Mouse (Mus musculus): ENCODE data around the gene Cpne6.

Cpne6 gene

DNA sequence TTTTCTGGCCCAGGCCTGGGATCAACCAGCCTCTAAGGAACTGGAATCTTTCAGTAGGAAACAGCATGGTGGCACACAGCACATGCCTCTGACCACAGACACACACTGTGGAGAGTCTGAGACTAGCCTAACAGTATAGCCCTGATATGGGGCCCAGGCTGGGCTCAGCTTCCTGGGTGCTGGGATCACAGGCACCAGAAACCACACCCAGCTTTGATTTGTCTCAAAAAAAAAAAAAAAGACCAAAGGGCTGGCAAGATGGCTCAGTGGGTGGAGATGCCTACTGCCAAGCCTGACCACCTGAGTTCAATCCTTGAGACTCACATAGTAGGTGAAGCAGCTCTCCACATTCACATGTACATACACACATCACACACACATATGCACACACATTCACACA, 44.4 kb downstream of the Cpne6 start:
- no peak for DNase-seq (ENCODE audit: low spot score in 2 of 2)

DNA sequence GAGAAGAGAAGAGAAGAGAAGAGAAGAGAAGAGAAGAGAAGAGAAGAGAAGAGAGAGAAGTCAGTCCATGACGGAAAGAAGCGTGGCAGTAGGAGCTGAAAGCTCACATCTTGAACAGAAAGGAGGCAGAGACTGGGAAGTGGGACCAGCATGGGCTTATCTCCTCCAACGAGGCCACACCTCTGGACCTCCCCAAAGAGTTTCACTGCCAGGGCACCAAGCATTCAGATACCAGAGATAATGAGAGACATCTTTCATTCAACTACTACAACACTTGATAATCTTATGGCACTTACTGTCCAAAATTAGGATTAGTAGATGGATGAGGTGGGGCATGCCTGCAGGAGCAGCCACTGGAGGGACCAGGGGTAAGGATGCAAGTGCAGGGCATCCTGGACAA, 45.5 kb downstream of the Cpne6 start:
- DNase-seq (ENCODE audit: low spot score in 2 of 2), result no peak

GRCm38 (mm10) chr14:55557003-55557402, 46.8 kb downstream of the Cpne6 start:
- peak; percentile 74 to 78 for DNase-seq (ENCODE audit: low spot score in 2 of 2)

GRCm38 (mm10) chr14:55557587-55557986, 47.3 kb downstream of the Cpne6 start:
- no peak for DNase-seq (ENCODE audit: low spot score in 2 of 2)

DNA sequence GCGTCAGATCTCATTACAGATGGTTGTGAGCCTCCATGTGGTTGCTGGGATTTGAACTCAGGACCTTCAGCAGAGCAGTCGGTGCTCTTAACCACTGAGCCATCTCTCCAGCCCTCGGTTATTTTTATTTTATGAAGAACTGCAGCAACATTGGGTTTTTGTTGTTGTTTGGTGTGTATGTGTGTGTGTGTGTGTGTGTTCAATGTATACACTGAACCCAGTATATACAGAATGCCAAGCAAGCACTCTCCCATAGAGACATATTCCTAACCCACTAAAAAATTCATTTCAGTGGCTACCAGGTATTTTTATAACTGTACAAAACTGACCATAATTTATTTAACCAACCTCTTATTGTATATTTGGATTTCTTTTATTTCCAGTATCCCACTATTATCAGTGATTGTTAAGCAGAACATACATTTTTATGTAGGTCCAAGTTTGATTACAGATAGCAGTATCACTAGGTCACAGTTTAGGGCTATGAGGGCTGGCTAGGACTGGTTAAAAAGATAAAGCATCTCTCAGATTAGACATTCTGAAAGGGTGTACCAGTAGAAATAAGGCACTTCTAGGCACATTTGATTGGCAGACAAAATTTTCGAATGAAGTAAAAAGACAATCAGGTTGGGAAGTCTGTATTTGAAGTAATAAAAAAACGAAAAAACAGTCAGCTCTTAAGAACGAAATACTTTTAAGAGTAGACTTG, 48.6 kb downstream of the Cpne6 start:
- no peak for DNase-seq (ENCODE audit: low spot score in 2 of 2)

DNA sequence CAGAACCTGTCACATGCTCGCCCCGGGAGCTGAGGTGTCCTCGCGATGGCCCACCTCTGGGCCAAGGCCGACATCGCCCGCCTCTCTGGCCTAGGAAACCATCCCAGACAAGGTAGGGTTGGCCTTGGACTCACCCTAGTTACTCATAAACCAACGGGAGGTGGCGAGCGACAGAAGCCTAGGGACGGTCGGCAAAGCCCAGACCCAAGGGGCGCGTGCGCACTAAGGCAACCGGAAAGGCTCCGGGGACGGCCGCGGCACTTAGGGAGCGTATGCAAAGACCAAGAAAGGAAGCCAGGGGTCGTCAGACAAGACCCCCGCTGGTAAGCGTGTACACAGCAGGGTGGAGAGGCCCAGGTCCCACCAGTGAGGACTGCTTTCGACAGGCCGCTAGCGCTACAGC, 49.6 kb downstream of the Cpne6 start, which contains the start of gene Dcaf11:
Gene Dcaf11, plus strand, starts transcription at position 208 of the 403 bp plus-strand sequence.
- peak; percentile 87 to 89 for DNase-seq (ENCODE audit: low spot score in 2 of 2)

DNA sequence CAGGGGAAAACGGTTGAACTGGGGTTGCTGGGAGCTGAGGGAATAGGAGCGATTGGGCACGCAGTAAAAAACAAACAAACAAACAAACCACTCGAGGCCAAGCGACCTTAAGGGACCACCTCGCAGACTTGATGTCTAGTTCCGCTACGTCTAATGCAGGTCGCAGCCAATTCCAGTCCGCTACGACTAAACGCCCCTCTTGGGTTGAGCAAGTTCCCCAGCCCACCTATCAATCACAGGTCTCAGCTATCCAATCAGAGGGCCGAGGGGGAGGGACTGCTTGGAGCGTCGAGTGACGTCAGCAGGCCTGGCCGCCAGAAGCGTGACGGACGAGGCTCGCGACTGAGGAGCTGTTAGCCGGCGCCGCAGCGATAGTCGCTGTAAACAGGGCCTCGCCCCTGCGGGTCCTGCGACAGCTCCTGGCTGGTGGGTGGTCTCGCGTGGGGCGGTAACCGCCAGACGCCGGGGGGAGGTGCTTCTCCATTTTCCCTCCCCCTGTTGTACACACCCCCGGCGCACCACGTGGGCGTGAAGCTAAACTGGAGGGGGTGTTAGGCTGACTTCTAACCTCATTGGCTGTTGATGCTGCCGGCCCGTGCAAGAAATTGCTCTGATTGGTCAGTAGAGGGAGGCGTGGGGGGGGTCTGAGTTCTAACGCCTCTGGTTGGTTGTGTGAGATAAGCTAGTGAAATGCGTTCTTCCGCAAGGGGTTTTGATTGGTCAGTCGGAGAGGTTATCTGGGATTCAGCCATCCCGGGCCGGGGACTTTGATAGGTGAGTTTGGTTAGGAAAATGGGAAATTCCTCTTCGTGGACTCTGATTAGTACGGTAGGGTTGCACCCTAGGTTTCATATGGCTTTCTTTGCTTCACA, 50.2 kb downstream of the Cpne6 start, which contains the start of gene A730061H03Rik:
Gene A730061H03Rik, minus strand, starts transcription at position 205 of the 872 bp plus-strand sequence.
- peak; percentile 98 to 99 for DNase-seq (ENCODE audit: low spot score in 2 of 2)

- no peak for DNase-seq (ENCODE audit: low spot score in 2 of 2)
Observed at GRCm38 (mm10) chr14:55561860-55562259, 51.6 kb downstream of the Cpne6 start.

DNA sequence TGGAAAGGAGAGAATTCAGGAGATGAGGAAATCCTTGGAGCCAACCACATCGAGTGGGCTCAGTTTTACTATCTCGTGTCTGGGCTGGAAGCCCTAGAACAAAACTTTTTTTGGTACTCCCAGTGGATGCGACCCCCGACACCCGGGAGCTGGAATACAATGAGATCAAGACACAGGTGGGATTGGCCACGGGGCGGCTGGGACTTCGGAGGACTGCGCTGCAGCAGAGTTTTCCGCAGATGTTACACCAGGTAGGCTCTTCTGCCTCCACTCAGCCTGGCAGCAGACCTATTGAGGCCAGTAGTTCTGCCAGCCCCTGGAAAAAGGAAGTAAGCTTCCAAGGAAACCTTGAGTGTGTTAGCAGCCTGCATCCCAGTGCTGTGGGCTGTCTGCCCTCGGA, 53.0 kb downstream of the Cpne6 start:
- no peak for DNase-seq (ENCODE audit: low spot score in 2 of 2)

GRCm38 (mm10) chr14:55565748-55566147, 55.5 kb downstream of the Cpne6 start:
- no peak for DNase-seq (ENCODE audit: low spot score in 2 of 2)

All from right cerebral cortex, adult 2 months (tissue).